Mouse (Mus musculus): ENCODE data around the gene Zswim1. TPM values are rescaled to one million over a fixed set of nuclear protein-coding genes. Genes with fewer than 3 reads are reported as not detected.

Gene Zswim1
- total and polyA plus RNA-seq, 2 experiments from 2014 or later = 5.4 to 7.4 TPM

GRCm38 (mm10) chr2:164783926-164784581, 38.4 kb upstream of the Zswim1 start:
- no peak overlapping the region for H3K9ac ChIP-seq (replicated peaks; ENCODE audit: low read depth, low read length)
- TF ChIP-seq EP300 (IDR thresholded peaks at IDR 0.05; ENCODE audit: low read depth) = no peak
- TF ChIP-seq CTCF (IDR thresholded peaks at IDR 0.05; ENCODE audit: low read depth) = peak; percentile 21; the same call in 1 of the 2 replicates

GRCm38 (mm10) chr2:164784869-164785420, 37.5 kb upstream of the Zswim1 start:
- no peaks in the 10 kb centered on the region for H3K27me3 ChIP-seq (ENCODE audit: control insufficient read depth, insufficient read depth, low read length)
- H3K36me3 ChIP-seq (replicated peaks; ENCODE audit: control insufficient read depth, insufficient read depth, low read length) = peaks cover 9% of the 10 kb centered on the region; the same call in 1 of the 2 replicates
- peak overlapping the region; percentile 89 for H3K27ac ChIP-seq (ENCODE audit: low read depth)
- H3K9me3 ChIP-seq (replicated peaks; ENCODE audit: control insufficient read depth, low read length) = no peaks in the 10 kb centered on the region
- TF ChIP-seq CTCF (IDR thresholded peaks at IDR 0.05; ENCODE audit: low read depth) = no peak
- no peak for TF ChIP-seq EP300 (IDR thresholded peaks at IDR 0.05; ENCODE audit: low read depth)
- WGBS = 6% methylated on average over 7 of the region's 7 CpGs
- H3K9ac ChIP-seq (replicated peaks; ENCODE audit: low read depth, low read length) = peak overlapping the region; percentile 77
- DNase-seq (ENCODE audit: low spot score) (no peak), ATAC-seq (ENCODE audit: insufficient read depth, low read depth) (no peak)
- peak overlapping the region; percentile 76 for H3K4me3 ChIP-seq (ENCODE audit: low read depth, low read length)
- peak overlapping the region; percentile 86 for H3K4me2 ChIP-seq (ENCODE audit: low read depth, low read length)
- H3K4me1 ChIP-seq (ENCODE audit: control insufficient read depth, insufficient read depth) = peaks cover 20% of the 10 kb centered on the region

More at GRCm38 (mm10) chr2:164783926-164784581, 38.4 kb upstream of the Zswim1 start:
- Histone ChIP-seq H3K4me1 (ENCODE audit: control insufficient read depth, insufficient read depth) (peaks cover 20% of the 10 kb centered on the region), H3K4me2 (ENCODE audit: low read depth, low read length) (no peak overlapping the region), H3K9me3 (replicated peaks; ENCODE audit: control insufficient read depth, low read length) (no peaks in the 10 kb centered on the region), H3K27me3 (ENCODE audit: control insufficient read depth, insufficient read depth, low read length) (no peaks in the 10 kb centered on the region), H3K36me3 (replicated peaks; ENCODE audit: control insufficient read depth, insufficient read depth, low read length) (peaks cover 8% of the 10 kb centered on the region; the same call in 1 of the 2 replicates), H3K4me3 (ENCODE audit: low read depth, low read length) (no peak overlapping the region), H3K27ac (ENCODE audit: low read depth) (no peak overlapping the region)
- no peak for DNase-seq (ENCODE audit: low spot score)
- 77% methylated on average over 7 of the region's 7 CpGs for WGBS
- ATAC-seq (ENCODE audit: insufficient read depth, low read depth) = no peak

- peak; percentile 46 for TF ChIP-seq CTCF (IDR thresholded peaks at IDR 0.05; ENCODE audit: low read depth)
- TF ChIP-seq EP300 (IDR thresholded peaks at IDR 0.05; ENCODE audit: low read depth) = no peak
- no peaks in the 10 kb centered on the region for H3K9me3 ChIP-seq (replicated peaks; ENCODE audit: control insufficient read depth, low read length)
- WGBS = 1% methylated on average over 76 of the region's 89 CpGs
- peak within 1 kb of the TSS; percentile 76 for H3K4me3 ChIP-seq (ENCODE audit: low read depth, low read length)
- ATAC-seq (ENCODE audit: insufficient read depth, low read depth) (peak; percentile 94), DNase-seq (ENCODE audit: low spot score) (peak; percentile 91)
- peak within 1 kb of the TSS; percentile 77 for H3K9ac ChIP-seq (replicated peaks; ENCODE audit: low read depth, low read length)
- no peaks in the 10 kb centered on the region for H3K27me3 ChIP-seq (ENCODE audit: control insufficient read depth, insufficient read depth, low read length)
- peak within 1 kb of the TSS; percentile 89 for H3K27ac ChIP-seq (ENCODE audit: low read depth)
- peak within 1 kb of the TSS; percentile 86 for H3K4me2 ChIP-seq (ENCODE audit: low read depth, low read length)
- peaks cover 14% of the 10 kb centered on the region; the same call in 1 of the 2 replicates for H3K36me3 ChIP-seq (replicated peaks; ENCODE audit: control insufficient read depth, insufficient read depth, low read length)
- H3K4me1 ChIP-seq (ENCODE audit: control insufficient read depth, insufficient read depth) = peaks cover 20% of the 10 kb centered on the region
These were observed 36.8 kb upstream of the Zswim1 start, which contains the start of gene Snx21 for GRCm38 (mm10) chr2:164785481-164786387. TSS of gene Snx21 (plus strand) at chr2:164785823.

GRCm38 (mm10) chr2:164786388-164786885, 36.0 kb upstream of the Zswim1 start:
- peak; percentile 12; the same call in 1 of the 2 replicates for ATAC-seq (ENCODE audit: insufficient read depth, low read depth)
- no peaks in the 10 kb centered on the region for H3K27me3 ChIP-seq (ENCODE audit: control insufficient read depth, insufficient read depth, low read length)
- no peak for TF ChIP-seq EP300 (IDR thresholded peaks at IDR 0.05; ENCODE audit: low read depth)
- no peak for TF ChIP-seq CTCF (IDR thresholded peaks at IDR 0.05; ENCODE audit: low read depth)
- H3K4me2 ChIP-seq (ENCODE audit: low read depth, low read length) = peak overlapping the region; percentile 86
- 4% methylated on average over 15 of the region's 15 CpGs for WGBS
- peak overlapping the region; percentile 76 for H3K4me3 ChIP-seq (ENCODE audit: low read depth, low read length)
- peak overlapping the region; percentile 77 for H3K9ac ChIP-seq (replicated peaks; ENCODE audit: low read depth, low read length)
- peaks cover 21% of the 10 kb centered on the region for H3K36me3 ChIP-seq (replicated peaks; ENCODE audit: control insufficient read depth, insufficient read depth, low read length)
- DNase-seq (ENCODE audit: low spot score) = peak; percentile 43
- H3K27ac ChIP-seq (ENCODE audit: low read depth) = peak overlapping the region; percentile 89
- peaks cover 20% of the 10 kb centered on the region for H3K4me1 ChIP-seq (ENCODE audit: control insufficient read depth, insufficient read depth)
- no peaks in the 10 kb centered on the region for H3K9me3 ChIP-seq (replicated peaks; ENCODE audit: control insufficient read depth, low read length)

- DNase-seq (ENCODE audit: low spot score) (no peak), ATAC-seq (ENCODE audit: insufficient read depth, low read depth) (no peak)
- peak overlapping the region; percentile 86 for H3K4me2 ChIP-seq (ENCODE audit: low read depth, low read length)
- 68% methylated on average over 3 of the region's 3 CpGs for WGBS
- no peaks in the 10 kb centered on the region for H3K27me3 ChIP-seq (ENCODE audit: control insufficient read depth, insufficient read depth, low read length)
- peak overlapping the region; percentile 89 for H3K27ac ChIP-seq (ENCODE audit: low read depth)
- H3K4me3 ChIP-seq (ENCODE audit: low read depth, low read length) = peak overlapping the region; percentile 76
- peaks cover 27% of the 10 kb centered on the region for H3K36me3 ChIP-seq (replicated peaks; ENCODE audit: control insufficient read depth, insufficient read depth, low read length)
- H3K9me3 ChIP-seq (replicated peaks; ENCODE audit: control insufficient read depth, low read length) = no peaks in the 10 kb centered on the region
- H3K9ac ChIP-seq (replicated peaks; ENCODE audit: low read depth, low read length) = peak overlapping the region; percentile 77
- TF ChIP-seq CTCF (IDR thresholded peaks at IDR 0.05; ENCODE audit: low read depth) (no peak), EP300 (IDR thresholded peaks at IDR 0.05; ENCODE audit: low read depth) (no peak)
- peaks cover 20% of the 10 kb centered on the region for H3K4me1 ChIP-seq (ENCODE audit: control insufficient read depth, insufficient read depth)
These were observed 35.5 kb upstream of the Zswim1 start for GRCm38 (mm10) chr2:164787032-164787431.
